Mouse (Mus musculus) cortical plate, adult 2 months (tissue): ENCODE measurements around the gene Apaf1.

Experiments
- CTCF ChIP-seq: fragments of 200-500 bp; IDR thresholded peaks from 2 replicates; pipeline ENCODE4 v1.5.1; 2011; ENCODE audit warnings: mild to moderate bottlenecking, control low read depth, low read length; ENCODE audit not compliant: insufficient read depth; ENCODE audit errors: extremely low read depth
- POLR2A ChIP-seq: fragments of 200-500 bp; IDR thresholded peaks from 2 replicates; pipeline ENCODE4 v1.6.1; 2011; ENCODE audit warnings: mild to moderate bottlenecking, low read length, control low read depth; ENCODE audit not compliant: insufficient read depth; ENCODE audit errors: extremely low read depth

- TF ChIP-seq CTCF (no peak), POLR2A (no peak)
Measured at GRCm38 (mm10) chr10:90981811-90982210, 100.8 kb downstream of the Apaf1 start.
